Mouse (Mus musculus): ENCODE measurements around the gene Src. TPM values are rescaled to one million over a fixed set of nuclear protein-coding genes. Genes with fewer than 3 reads are reported as not detected.

The Src gene
- polyA plus RNA-seq, 1 experiment from 2014 or later = 18.9 TPM

DNA sequence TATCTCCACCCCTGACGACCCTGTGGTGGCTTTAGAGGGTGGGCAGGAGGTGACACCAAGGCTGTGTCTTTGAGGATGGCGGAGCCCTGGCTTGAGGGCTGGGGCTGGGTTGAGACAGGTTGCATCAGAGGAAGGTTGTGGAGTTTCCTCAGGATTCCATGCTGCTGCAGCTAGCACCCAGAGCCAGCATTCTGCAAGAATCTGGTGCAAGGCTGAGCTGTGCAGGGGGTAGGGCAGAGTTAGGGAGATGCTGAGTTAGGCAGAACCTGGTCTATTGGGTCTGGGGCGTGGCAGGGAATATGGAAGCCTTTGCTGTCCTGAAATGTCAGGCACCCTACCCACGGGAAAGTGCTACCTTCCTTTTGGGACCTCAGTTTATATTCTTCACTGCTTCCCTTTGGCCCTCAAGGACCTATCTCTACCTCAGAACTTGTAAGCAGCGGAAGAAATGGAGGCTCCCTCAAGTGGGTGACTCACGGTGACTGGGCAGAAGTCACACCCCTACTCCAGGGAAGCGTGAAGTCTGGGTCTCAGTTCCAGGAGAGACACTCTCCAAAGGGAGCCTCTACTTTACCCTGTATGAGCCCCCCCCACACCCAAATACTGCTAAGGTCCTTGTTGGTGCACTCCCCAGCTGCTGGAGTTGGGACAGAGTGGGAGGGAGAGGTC lies 33.3 kb downstream of the Src start:
- ATAC-seq (ENCODE audit: insufficient read depth) = no peak

DNA sequence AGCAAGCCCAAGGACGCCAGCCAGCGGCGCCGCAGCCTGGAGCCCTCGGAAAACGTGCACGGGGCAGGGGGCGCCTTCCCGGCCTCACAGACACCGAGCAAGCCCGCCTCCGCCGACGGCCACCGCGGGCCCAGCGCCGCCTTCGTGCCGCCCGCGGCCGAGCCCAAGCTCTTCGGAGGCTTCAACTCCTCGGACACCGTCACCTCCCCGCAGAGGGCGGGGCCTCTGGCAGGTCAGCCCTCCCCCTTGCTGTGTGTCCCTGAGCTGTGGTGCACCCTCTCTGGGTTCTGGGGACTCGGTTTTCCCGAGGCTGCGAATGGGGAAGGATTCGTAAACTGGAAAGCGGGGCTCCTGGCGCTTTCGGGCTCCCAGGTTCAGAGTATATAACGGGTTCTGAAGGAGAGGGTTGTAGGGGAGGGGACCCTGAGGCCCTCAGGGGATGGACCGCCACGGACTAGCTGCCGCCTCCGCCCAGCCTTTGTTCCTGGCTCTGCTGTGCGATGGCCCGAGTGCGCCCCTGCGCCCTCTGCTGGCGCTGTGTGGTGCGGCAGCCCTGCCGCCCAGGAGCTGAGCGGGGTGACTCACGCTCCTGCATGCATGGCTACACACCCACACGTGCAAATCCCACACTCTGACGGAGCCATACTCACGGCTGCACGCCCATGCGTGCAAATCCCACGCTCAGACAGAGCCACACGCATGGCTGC lies 39.0 kb downstream of the Src start:
- Histone ChIP-seq H3K4me2 (peak overlapping the region; percentile 72), H3K27me3 (ENCODE audit: insufficient read depth, low read length) (no peaks in the 10 kb centered on the region), H3K36me3 (ENCODE audit: insufficient read depth) (peaks cover 53% of the 10 kb centered on the region), H3K9me3 (ENCODE audit: low read depth, low read length) (no peaks in the 10 kb centered on the region), H3K4me3 (ENCODE audit: low read depth, low read length) (peak overlapping the region; percentile 41), H3K27ac (ENCODE audit: low read depth) (peak overlapping the region; percentile 80), H3K4me1 (ENCODE audit: insufficient read depth) (no peaks in the 10 kb centered on the region), H3K9ac (peak overlapping the region; percentile 61)
- 1% methylated on average over 56 of the region's 56 CpGs for WGBS
- TF ChIP-seq CTCF (IDR thresholded peaks at IDR 0.05; ENCODE audit: low read depth) = peak; percentile 99
- DNase-seq (peak; percentile 95), ATAC-seq (ENCODE audit: insufficient read depth) (peak; percentile 86)

More for the DNA sequence above, 33.3 kb downstream of the Src start:
- no peaks in the 10 kb centered on the region for H3K4me1 ChIP-seq (ENCODE audit: insufficient read depth)
- no peak overlapping the region for H3K9ac ChIP-seq
- no peaks in the 10 kb centered on the region for H3K9me3 ChIP-seq (ENCODE audit: low read depth, low read length)
- no peak for DNase-seq
- 0 out of 2 replicates have a peak overlapping the region, but pooled peaks have one; percentile 27 for H3K27ac ChIP-seq (ENCODE audit: low read depth)
- TF ChIP-seq CTCF (IDR thresholded peaks at IDR 0.05; ENCODE audit: low read depth) = no peak
- H3K4me3 ChIP-seq (ENCODE audit: low read depth, low read length) = no peak overlapping the region
- peaks cover 31% of the 10 kb centered on the region; the same call in 1 of the 2 replicates for H3K36me3 ChIP-seq (ENCODE audit: insufficient read depth)
- H3K4me2 ChIP-seq = no peak overlapping the region
- no peaks in the 10 kb centered on the region for H3K27me3 ChIP-seq (ENCODE audit: insufficient read depth, low read length)
- WGBS = 68% methylated on average over 7 of the region's 7 CpGs

DNA sequence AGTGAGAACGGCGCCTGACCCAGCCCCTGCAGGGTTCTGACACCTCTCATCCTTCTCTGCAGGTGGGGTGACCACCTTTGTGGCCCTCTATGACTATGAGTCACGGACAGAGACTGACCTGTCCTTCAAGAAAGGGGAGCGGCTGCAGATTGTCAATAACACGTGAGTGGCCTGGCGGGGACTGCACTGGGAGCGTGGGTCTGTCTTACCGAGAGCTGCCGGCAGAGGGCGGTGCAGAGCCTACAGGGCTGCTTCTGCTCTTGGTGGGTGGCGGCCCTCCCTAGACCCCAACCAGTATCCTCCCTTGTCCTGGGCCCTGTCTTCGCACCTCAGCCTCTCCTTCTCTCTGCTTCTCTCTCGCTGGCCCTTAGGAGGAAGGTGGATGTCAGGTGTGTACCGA lies 40.2 kb downstream of the Src start:
- Histone ChIP-seq H3K27ac (ENCODE audit: low read depth) (0 out of 2 replicates have a peak overlapping the region, but pooled peaks have one; percentile 24), H3K36me3 (ENCODE audit: insufficient read depth) (peaks cover 60% of the 10 kb centered on the region), H3K4me1 (ENCODE audit: insufficient read depth) (peaks cover 7% of the 10 kb centered on the region), H3K9ac (no peak overlapping the region), H3K9me3 (ENCODE audit: low read depth, low read length) (no peaks in the 10 kb centered on the region), H3K4me2 (no peak overlapping the region), H3K27me3 (ENCODE audit: insufficient read depth, low read length) (no peaks in the 10 kb centered on the region), H3K4me3 (ENCODE audit: low read depth, low read length) (no peak overlapping the region)
- WGBS = 20% methylated on average over 14 of the region's 14 CpGs
- DNase-seq (peak; percentile 89), ATAC-seq (ENCODE audit: insufficient read depth) (peak; percentile 10; the same call in 1 of the 2 replicates)
- peak; percentile 96 for TF ChIP-seq CTCF (IDR thresholded peaks at IDR 0.05; ENCODE audit: low read depth)

DNA sequence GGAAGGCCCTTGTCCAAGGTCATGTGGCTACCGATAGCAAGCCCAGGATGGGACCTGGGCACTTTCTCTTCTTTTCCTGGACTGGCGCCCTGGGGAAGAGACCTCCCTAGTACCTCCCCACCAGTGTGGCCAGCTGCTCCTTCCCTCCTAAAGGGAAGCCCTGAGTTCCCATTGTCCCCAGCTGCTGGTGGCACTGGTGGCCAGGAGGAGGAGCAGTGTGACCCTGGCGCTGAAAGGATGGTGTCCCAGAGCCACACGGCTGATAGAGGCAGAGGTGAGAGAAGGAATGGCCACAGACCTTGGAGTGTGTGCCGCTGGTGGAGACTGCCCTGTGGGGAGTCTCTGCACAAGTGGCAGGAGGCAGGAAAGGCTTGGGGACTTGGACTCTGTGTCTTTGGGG lies 41.5 kb downstream of the Src start:
- no peaks in the 10 kb centered on the region for H3K9me3 ChIP-seq (ENCODE audit: low read depth, low read length)
- peaks cover 16% of the 10 kb centered on the region for H3K4me1 ChIP-seq (ENCODE audit: insufficient read depth)
- H3K36me3 ChIP-seq (ENCODE audit: insufficient read depth) = peaks cover 69% of the 10 kb centered on the region
- peak overlapping the region; percentile 70; the same call in 1 of the 2 replicates for H3K27ac ChIP-seq (ENCODE audit: low read depth)
- 39% methylated on average over 5 of the region's 5 CpGs for WGBS
- H3K4me3 ChIP-seq (ENCODE audit: low read depth, low read length) = no peak overlapping the region
- H3K4me2 ChIP-seq = no peak overlapping the region
- no peak overlapping the region for H3K9ac ChIP-seq
- ATAC-seq (ENCODE audit: insufficient read depth) (no peak), DNase-seq (no peak)
- no peaks in the 10 kb centered on the region for H3K27me3 ChIP-seq (ENCODE audit: insufficient read depth, low read length)
- peak; percentile 46 for TF ChIP-seq CTCF (IDR thresholded peaks at IDR 0.05; ENCODE audit: low read depth)

DNA sequence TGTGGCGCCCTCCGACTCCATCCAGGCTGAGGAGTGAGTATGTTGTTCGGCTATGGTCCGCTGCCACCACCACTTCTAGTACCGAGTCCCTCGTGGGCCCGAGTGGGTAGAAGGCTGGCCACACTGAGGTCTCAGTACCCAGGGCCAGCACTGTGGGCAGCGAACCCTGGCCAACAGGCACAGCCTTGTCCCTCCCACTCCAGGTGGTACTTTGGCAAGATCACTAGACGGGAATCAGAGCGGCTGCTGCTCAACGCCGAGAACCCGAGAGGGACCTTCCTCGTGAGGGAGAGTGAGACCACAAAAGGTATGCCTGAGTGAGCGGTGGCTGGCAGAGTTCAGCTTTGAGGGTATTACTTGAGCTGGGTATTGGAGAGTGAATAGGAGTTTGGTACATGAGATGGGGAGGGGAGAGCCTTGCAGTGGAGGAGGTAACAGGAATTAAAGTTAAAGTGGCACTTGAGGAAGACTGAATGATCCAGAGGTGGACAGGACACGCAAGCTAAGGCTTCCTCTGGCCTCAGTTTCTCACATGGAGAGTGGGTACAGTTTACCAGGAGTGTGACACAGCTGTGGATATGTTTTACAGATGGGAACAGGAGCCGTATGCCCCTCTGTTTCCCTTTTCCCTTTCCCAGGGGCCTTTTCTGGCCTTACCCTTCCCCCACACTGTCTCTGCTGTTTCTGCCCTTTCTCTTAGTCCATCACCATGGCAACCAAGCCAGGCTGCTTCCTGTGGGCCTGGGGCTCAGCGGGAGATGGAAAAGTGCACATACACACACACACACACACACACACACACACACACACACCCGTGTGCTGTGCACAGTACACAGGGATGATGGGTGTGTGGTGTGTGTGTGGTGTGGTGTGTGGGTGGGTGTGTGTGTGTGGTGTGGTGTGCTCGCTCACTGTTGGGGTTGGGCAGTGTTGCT lies 44.8 kb downstream of the Src start:
- 0 out of 2 replicates have a peak overlapping the region, but pooled peaks have one; percentile 3 for H3K4me2 ChIP-seq
- H3K36me3 ChIP-seq (ENCODE audit: insufficient read depth) = peaks cover 91% of the 10 kb centered on the region
- no peak overlapping the region; the same call in 1 of the 2 replicates for H3K9ac ChIP-seq
- WGBS = 42% methylated on average over 20 of the region's 20 CpGs
- TF ChIP-seq CTCF (IDR thresholded peaks at IDR 0.05; ENCODE audit: low read depth) = no peak
- peak overlapping the region; percentile 94 for H3K27ac ChIP-seq (ENCODE audit: low read depth)
- no peaks in the 10 kb centered on the region for H3K27me3 ChIP-seq (ENCODE audit: insufficient read depth, low read length)
- peaks cover 24% of the 10 kb centered on the region for H3K4me1 ChIP-seq (ENCODE audit: insufficient read depth)
- DNase-seq = peak; percentile 79
- ATAC-seq (ENCODE audit: insufficient read depth) = no peak
- H3K9me3 ChIP-seq (ENCODE audit: low read depth, low read length) = no peaks in the 10 kb centered on the region
- H3K4me3 ChIP-seq (ENCODE audit: low read depth, low read length) = no peak overlapping the region

DNA sequence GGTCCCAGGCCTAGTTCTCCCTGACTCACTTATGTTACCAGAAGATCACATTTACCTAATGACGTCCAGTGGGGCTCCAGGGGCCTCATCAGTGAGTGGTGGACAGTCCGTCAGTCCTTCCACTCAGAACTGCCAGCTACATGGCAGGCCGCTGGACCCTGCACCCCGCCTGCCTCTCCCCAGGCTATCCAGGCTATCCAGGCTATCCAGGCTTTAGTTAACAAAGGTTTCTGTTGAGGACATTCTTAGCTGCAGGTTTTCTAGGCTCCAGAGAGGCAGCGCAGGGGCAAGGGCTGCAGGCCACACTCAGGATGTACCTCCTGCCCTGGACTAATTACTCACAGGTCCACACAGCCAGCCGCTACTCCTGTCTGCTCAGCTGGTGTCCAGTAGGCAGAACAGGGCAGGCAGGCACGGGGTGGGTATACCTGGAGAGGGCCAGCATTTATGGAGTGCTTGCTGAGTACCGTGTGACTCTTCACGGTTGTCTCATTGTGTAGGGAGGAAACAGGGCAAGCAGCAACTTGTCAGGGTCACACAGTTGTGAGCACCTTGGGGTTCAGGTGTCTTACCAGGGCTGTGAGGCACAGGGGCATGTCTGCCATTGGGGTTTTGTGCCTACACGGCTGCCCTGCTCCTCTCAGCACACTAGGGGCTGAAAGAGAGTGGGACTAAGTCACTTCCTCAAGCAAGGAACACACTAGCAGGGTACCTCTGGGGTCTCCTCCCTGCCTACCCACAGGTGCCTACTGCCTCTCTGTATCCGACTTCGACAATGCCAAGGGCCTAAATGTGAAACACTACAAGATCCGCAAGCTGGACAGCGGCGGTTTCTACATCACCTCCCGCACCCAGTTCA lies 45.9 kb downstream of the Src start:
- no peak overlapping the region; the same call in 1 of the 2 replicates for H3K4me3 ChIP-seq (ENCODE audit: low read depth, low read length)

More for the DNA sequence above, 45.9 kb downstream of the Src start:
- no peak for DNase-seq
- Histone ChIP-seq H3K27ac (ENCODE audit: low read depth) (peak overlapping the region; percentile 94), H3K9ac (peak overlapping the region; percentile 45), H3K27me3 (ENCODE audit: insufficient read depth, low read length) (no peaks in the 10 kb centered on the region), H3K9me3 (ENCODE audit: low read depth, low read length) (no peaks in the 10 kb centered on the region), H3K36me3 (ENCODE audit: insufficient read depth) (peaks cover 95% of the 10 kb centered on the region), H3K4me1 (ENCODE audit: insufficient read depth) (peaks cover 24% of the 10 kb centered on the region), H3K4me2 (peak overlapping the region; percentile 32)
- ATAC-seq (ENCODE audit: insufficient read depth) = peak; percentile 37
- TF ChIP-seq CTCF (IDR thresholded peaks at IDR 0.05; ENCODE audit: low read depth) = peak; percentile 26; the same call in 1 of the 2 replicates
- WGBS = 30% methylated on average over 16 of the region's 16 CpGs
